ENCODE assay signal across 8 mouse cellular contexts in genomic region chr3:34795103-34795983, GRCm38 (mm10).
A peak's percentile ranks its signal among the peaks of the same experiment; 100 is the strongest.
DNase-seq lines count a peak whose midpoint lies in the region; ATAC-seq lines count a peak whose summit lies in the region.

No protein-coding gene starts in this region.

- H3K27ac ChIP-seq in limb, embryonic 11.5 days (replicated peaks; ENCODE audit: low read depth, low read length) = no peak overlapping the region

- H3K4me2 ChIP-seq in limb, embryonic 11.5 days (ENCODE audit: low read depth, severe bottlenecking) = peak overlapping the region; percentile 37

- no peak for DNase-seq in frontal cortex, postnatal 25 days (ENCODE audit: low spot score in 2 of 2)
- DNase-seq in R1 (ENCODE audit: low read depth, low spot score) = peak; percentile 91
- DNase-seq in gastrocnemius, postnatal 25 days = peak; percentile 28
- peak; percentile 84 for DNase-seq in limb, embryonic 11.5 days (ENCODE audit: low spot score)
- peak; percentile 72 for DNase-seq in neural tube, embryonic 10.5 days (ENCODE audit: extremely low spot score, low spot score)
- no peak for DNase-seq in thymus, postnatal 4 days
- DNase-seq in cerebellum, adult 11 months = no peak

- H3K4me3 ChIP-seq in limb, embryonic 11.5 days (ENCODE audit: low read depth, low read length) = no peak overlapping the region

- H3K4me1 ChIP-seq in limb, embryonic 11.5 days (ENCODE audit: control insufficient read depth, insufficient read depth, low read length) = peaks cover 4% of the 10 kb centered on the region; the same call in 1 of the 2 replicates

- H3K27me3 ChIP-seq in limb, embryonic 11.5 days (ENCODE audit: control insufficient read depth, insufficient read depth, low read length) = no peaks in the 10 kb centered on the region

- ATAC-seq in frontal cortex, adult (ENCODE audit: low TSS enrichment) = peak; percentile 34; the same call in 1 of the 2 replicates
- ATAC-seq in limb, embryonic 11.5 days (ENCODE audit: insufficient number of reproducible peaks, low FRiP score, low TSS enrichment, low read depth) = peak; percentile 95

- H3K9me3 ChIP-seq in limb, embryonic 11.5 days (ENCODE audit: control insufficient read depth, low read length) = no peaks in the 10 kb centered on the region

- H3K9ac ChIP-seq in limb, embryonic 11.5 days (ENCODE audit: low read length) = no peak overlapping the region

- WGBS in limb, embryonic 11.5 days = 22% methylated on average over 23 of the region's 23 CpGs

- no peaks in the 10 kb centered on the region for H3K36me3 ChIP-seq in limb, embryonic 11.5 days (ENCODE audit: control insufficient read depth, insufficient read depth, low read length)

Comparison
In these comparisons a context has a peak if more than half of its experiments do, and no peak if none do; other contexts are left out.
1. DNase-seq: peak in R1 (single experiment), gastrocnemius, postnatal 25 days (single experiment), limb, embryonic 11.5 days (single experiment) and neural tube, embryonic 10.5 days (single experiment); none in frontal cortex, postnatal 25 days (0 of 2), thymus, postnatal 4 days (single experiment) and cerebellum, adult 11 months (single experiment).